Mouse (Mus musculus) megakaryocyte, embryonic 14.5 days (primary cell): ENCODE measurements around the gene Selenoi.

Experiments
- FLI1 ChIP-seq: IDR thresholded peaks from 2 replicates; pipeline ENCODE4 v1.6.1; 2012; ENCODE audit warnings: low read length, inconsistent platforms, mixed read lengths
- GATA1 ChIP-seq: IDR thresholded peaks from 3 replicates; pipeline ENCODE4 v1.6.1; 2012; ENCODE audit warnings: mixed read lengths, low read length, inconsistent platforms, borderline replicate concordance

DNA sequence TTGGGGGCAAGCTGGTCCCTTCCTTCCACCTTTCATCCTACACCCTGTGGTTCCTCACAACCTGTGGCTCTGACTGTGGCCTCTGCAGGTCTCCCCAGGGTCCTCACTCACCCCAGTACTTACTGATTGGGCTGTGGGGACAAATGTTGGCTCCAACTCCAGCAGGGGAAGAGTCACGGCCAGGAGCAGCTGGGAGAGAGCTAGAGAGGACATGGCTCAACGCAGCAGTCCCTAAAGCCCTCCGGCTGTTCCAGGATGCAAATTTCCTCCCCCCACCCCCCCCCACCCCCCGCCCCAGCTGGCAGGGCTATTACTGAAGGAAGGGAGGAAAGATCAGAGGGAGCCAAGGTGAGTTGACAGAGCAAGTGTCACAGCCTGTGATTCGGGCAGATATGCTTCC, 26.9 kb upstream of the Selenoi start, which contains the start of gene Adgrf3:
- TF ChIP-seq GATA1 (no peak), FLI1 (no peak)
